Mouse (Mus musculus): ENCODE results near the gene Htr1f. TPM values are rescaled to one million over a fixed set of nuclear protein-coding genes. Genes with fewer than 3 reads are reported as not detected.

Htr1f gene
- total RNA-seq, 1 experiment from 2014 or later = not detected

DNA sequence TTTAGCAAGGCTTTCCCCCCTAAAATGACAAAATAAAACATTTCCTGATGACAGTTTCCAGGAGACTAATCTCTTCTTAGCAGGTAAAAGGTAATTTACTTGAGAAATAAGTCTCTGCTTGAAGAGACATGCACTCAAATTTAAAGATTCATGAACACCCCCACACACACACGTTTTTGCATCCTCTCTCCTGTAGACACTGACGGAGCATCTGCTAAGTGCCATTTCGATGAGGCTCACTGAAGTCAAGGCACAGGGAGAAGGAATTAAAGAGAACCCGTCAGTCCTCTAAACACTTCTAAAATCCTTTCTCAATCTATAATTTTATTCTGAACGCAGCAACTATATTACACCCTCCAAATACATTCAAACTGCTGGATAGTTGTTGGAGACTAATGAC is 131.0 kb downstream of the Htr1f start:
- no peak for ATAC-seq (ENCODE audit: extremely low read depth, insufficient number of reproducible peaks, low FRiP score, poor library complexity, severe bottlenecking)

DNA sequence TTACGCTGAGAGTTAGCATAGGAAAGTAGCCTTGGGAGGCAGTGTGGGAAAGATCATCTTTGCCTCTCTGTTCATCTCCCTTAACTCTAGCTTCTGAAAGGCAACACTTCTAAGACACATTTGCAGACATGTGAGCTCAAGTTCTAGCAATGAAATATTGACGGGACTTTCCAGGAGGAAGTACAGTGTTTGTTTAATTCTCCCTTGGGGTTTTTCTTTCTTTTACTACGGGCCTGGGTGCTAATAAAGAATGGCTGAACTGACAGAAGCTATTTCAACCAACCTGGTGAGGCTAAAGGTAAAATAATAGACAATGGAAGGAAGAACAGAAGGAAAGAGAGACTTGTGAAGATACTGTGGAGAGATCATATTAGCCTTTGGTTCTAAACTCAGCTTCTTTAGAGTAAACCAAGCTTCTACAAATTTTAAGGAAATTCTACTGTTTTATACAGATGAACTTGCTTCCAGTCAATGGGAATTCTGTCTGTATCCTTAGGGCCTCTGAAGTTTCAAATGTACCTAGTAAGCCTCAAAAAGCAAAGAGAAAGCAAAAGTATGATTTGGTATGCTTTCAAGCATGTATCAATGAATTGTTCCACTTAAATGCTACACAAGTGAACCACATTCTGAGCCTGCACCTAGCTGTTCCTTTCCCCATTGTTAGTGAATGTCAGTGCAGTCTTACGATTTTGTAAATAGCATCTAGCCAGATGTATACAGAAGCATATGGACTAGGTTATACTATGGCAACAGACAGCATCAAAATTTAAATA is 131.9 kb downstream of the Htr1f start:
- no peak for ATAC-seq (ENCODE audit: extremely low read depth, insufficient number of reproducible peaks, low FRiP score, poor library complexity, severe bottlenecking)

DNA sequence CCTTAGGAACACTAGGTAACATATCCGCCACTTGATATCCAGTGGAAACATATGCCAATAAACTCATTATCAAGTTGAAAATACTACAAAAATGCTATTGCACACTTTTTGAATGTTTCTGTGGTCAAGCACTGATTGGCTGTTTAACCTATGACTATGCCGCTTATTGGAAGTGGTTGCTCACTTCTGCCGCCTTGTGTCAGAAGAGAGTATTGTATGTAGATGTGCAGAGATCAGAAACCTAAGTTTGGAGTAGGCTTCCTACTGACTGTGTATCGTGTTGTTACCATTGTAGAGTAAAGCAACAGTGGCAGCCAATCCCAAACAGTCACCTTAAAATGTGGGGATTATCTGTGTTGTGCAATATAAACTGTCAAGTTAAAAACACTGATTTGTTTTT is 144.0 kb downstream of the Htr1f start:
- no peak for ATAC-seq (ENCODE audit: extremely low read depth, insufficient number of reproducible peaks, low FRiP score, poor library complexity, severe bottlenecking)

GRCm38 (mm10) chr16:64941646-64942195 is 163.9 kb downstream of the Htr1f start:
- ATAC-seq (ENCODE audit: extremely low read depth, insufficient number of reproducible peaks, low FRiP score, poor library complexity, severe bottlenecking) = peak; percentile 89

GRCm38 (mm10) chr16:64934793-64935192 is 170.9 kb downstream of the Htr1f start:
- no peak for ATAC-seq (ENCODE audit: extremely low read depth, insufficient number of reproducible peaks, low FRiP score, poor library complexity, severe bottlenecking)

DNA sequence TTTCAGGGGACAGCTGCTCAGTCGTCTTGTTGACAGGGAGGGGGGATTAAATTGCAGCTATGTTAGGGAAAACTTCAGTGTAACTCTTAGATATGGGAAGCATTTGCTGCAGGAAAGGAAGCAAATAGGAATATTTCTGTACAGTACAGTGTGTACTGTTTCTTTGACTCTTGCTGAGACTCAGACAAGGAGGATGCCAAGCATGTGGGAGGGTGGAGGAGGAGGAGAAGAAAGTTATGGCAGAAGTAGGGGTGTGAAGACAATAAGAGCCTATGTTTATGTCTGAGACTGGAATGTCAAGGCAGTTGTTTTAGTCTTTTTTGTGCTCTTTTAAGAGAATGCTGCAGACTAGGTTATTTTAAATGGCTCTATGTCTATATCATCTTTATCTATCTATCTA is 171.6 kb downstream of the Htr1f start:
- no peak for ATAC-seq (ENCODE audit: extremely low read depth, insufficient number of reproducible peaks, low FRiP score, poor library complexity, severe bottlenecking)

GRCm38 (mm10) chr16:64923500-64923899 is 182.2 kb downstream of the Htr1f start:
- ATAC-seq (ENCODE audit: extremely low read depth, insufficient number of reproducible peaks, low FRiP score, poor library complexity, severe bottlenecking) = no peak

GRCm38 (mm10) chr16:64908747-64909146 is 196.9 kb downstream of the Htr1f start:
- no peak for ATAC-seq (ENCODE audit: extremely low read depth, insufficient number of reproducible peaks, low FRiP score, poor library complexity, severe bottlenecking)

DNA sequence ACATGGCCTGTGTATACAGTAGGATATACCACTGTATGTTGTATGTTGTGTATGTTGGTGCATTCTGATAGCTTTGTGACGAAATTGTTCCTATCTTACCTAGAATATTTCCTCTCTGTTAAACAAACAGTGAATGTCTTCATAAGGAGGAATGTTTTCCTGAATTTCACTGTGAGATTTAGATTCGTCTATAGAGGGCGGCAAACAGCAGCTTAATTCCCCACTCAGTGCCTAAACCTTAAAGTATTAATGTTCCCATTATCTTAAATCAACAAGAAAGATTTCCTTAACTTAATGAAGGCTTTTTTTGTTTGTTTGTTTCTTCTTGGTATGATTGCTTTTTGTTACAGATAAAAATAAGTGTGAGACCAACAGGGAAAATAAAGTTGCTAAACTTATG is 198.5 kb downstream of the Htr1f start:
- no peak for ATAC-seq (ENCODE audit: extremely low read depth, insufficient number of reproducible peaks, low FRiP score, poor library complexity, severe bottlenecking)

DNA sequence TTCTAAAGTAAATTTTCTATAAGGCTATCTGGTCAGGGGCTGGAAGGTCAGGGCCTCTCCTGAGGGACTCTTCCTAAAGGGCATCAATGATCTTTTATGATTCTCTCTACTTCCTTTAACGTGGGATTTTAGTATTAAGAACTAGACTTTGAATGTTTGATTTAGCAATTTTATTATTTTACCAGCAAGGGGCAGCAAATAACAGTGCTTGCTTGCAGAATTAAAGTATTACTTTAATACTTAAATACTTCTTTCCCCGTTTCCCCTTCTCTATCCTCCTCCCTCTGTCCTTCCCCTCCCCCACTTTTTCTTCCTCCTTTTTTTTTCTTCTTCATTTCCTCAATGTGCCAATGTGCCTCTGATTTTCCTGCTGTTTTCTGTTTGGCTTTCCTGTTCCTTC is 202.3 kb downstream of the Htr1f start:
- ATAC-seq (ENCODE audit: extremely low read depth, insufficient number of reproducible peaks, low FRiP score, poor library complexity, severe bottlenecking) = no peak

DNA sequence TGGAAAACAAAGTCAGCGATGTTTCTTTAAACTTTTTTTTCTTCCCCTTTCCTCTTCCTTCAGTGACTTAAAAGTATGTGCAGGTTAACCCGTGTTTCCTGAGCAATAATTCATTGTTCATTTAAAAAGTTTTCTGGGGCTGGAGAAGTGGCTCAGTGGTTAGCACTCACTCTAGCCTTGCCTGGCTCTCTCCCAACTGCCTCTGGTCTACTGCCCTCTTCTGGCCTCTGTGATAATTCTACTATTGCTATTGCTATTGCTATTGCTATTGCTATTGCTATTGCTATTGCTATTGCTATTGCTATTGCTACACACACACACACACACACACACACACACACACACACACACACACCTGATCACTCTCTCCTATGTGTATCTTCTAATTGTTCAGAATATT is 206.6 kb downstream of the Htr1f start:
- ATAC-seq (ENCODE audit: extremely low read depth, insufficient number of reproducible peaks, low FRiP score, poor library complexity, severe bottlenecking) = peak; percentile 93

- ATAC-seq (ENCODE audit: extremely low read depth, insufficient number of reproducible peaks, low FRiP score, poor library complexity, severe bottlenecking) = no peak
Observed at GRCm38 (mm10) chr16:64889496-64889895, 216.2 kb downstream of the Htr1f start.

DNA sequence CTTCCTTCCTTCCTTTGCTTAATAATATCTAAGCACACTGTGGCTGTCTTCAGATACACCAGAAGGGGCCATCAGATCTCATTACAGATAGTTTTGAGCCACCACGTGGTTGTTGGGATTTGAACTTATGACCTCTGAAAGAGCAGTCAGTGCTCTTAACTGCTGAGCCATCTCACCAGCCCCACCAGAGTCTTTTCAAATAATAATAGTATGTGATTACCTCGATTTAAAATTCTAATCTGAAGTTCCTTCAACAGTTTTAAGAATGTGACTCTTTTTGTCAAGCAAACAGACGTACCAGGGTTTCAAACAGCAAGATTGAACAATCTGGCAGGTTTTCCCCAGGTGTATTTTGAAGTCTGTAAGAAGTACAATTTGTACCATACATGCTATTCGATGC is 220.1 kb downstream of the Htr1f start:
- no peak for ATAC-seq (ENCODE audit: extremely low read depth, insufficient number of reproducible peaks, low FRiP score, poor library complexity, severe bottlenecking)

GRCm38 (mm10) chr16:64885142-64885541 is 220.5 kb downstream of the Htr1f start:
- ATAC-seq (ENCODE audit: extremely low read depth, insufficient number of reproducible peaks, low FRiP score, poor library complexity, severe bottlenecking) = no peak

- no peak for ATAC-seq (ENCODE audit: extremely low read depth, insufficient number of reproducible peaks, low FRiP score, poor library complexity, severe bottlenecking)
Observed at GRCm38 (mm10) chr16:64884420-64884838, 221.2 kb downstream of the Htr1f start.

DNA sequence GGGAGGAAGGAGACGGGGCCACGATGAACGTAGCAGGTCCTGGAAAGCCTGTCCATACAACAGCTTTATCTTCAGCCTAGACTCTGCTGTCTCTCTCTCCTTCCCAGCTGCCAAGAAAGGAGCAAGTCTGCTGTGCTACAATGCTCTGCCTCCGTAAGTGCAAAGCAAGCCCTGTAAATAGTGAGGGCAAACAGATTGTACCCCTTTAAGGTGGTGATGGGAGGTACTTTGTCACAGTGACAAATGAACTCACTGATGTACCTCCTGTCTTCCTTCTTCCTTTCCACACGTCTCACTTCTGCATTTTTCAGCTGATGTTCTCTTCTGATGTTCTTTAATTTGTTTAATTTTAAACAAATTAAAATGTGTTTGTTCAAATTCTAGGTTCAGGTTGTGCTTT is 221.8 kb downstream of the Htr1f start:
- ATAC-seq (ENCODE audit: extremely low read depth, insufficient number of reproducible peaks, low FRiP score, poor library complexity, severe bottlenecking) = peak; percentile 88

DNA sequence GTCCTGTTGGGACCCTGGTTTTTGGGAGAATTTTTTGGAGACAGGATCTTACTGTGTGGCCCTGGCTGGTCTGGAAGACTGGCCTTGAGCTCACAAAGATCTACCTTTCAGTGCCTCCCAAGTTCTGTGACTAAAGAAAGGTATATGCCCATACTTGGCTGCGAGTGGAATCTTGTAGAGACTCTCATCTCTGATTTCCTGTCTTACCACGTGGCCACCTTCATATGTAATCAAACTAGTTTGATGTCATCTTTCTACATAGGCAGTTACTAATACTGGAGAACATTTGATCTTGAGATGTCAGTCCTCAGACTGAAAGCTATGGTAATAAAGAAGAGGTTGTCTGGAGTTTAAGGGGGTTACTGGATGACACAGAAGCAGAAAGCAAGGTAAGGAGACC is 224.2 kb downstream of the Htr1f start:
- no peak for ATAC-seq (ENCODE audit: extremely low read depth, insufficient number of reproducible peaks, low FRiP score, poor library complexity, severe bottlenecking)

DNA sequence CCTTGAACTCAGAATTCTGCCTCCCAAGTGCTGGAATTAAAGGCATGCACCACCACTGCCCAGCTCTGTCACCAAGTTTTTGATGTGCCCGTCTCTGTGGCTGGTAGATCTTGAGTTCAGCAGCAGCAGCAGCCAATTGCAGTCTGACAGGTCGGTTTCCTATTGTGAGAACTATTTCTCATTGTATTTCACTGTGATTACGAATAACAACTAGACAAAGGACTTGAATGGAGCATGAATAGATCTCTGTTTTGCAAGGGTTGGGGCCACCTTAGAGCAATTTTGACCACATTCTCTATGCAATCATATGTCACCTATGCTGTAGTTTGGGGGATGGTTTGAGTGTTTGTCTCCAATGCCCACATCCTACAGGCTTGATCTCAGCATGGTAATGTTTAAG is 224.7 kb downstream of the Htr1f start:
- ATAC-seq (ENCODE audit: extremely low read depth, insufficient number of reproducible peaks, low FRiP score, poor library complexity, severe bottlenecking) = no peak

- ATAC-seq (ENCODE audit: extremely low read depth, insufficient number of reproducible peaks, low FRiP score, poor library complexity, severe bottlenecking) = no peak
Observed at GRCm38 (mm10) chr16:64879735-64880134, 225.9 kb downstream of the Htr1f start.

- no peak for ATAC-seq (ENCODE audit: extremely low read depth, insufficient number of reproducible peaks, low FRiP score, poor library complexity, severe bottlenecking)
Observed at GRCm38 (mm10) chr16:64878611-64879132, 227.0 kb downstream of the Htr1f start.

DNA sequence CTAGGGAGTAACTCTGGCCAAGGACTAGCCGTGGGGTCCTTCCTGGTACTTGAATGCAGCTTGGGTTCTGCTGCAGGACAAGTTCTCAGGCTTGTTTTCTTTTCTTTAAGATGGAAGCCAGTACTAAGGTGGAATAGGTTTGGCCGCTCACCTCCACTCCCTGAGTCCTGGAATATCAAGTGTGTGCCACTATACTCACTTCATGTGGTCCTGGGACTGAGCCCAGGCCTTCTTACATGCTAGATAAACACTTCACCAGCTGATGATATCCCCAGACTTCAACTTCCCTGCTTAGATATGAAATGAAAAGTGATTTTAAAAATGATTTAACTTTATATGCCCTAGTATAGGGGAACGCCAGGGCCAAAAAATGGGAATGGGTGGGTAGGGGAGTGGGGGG is 228.3 kb downstream of the Htr1f start:
- no peak for ATAC-seq (ENCODE audit: extremely low read depth, insufficient number of reproducible peaks, low FRiP score, poor library complexity, severe bottlenecking)

Data from neutrophil, adult 5-6 weeks (primary cell).